Mouse (Mus musculus): ENCODE data around the gene Svs4. TPM values are rescaled to one million over a fixed set of nuclear protein-coding genes. Genes with fewer than 3 reads are reported as not detected.

The Svs4 gene
- polyA plus RNA-seq, 1 experiment from 2014 or later: not detected

DNA sequence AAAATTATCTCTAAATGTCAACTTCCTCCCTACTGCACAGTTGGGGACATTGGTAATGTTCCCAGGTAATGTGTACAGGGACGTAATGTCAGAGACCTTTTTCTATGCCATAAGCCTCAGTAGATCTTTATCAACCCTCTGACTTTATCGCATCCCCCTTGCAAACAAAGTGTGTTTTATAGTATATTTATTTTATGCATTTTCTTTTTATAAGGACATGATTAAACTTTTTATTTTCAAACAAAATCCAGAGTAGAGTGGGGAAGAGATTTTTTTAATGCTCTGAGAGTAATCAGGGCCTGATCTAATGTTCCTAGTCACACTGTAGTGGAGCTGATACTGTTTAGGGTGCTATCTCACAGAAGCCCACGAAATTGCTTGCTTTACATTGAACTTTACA lies 39.9 kb downstream of the Svs4 start, which contains the start of gene Svs2:
Gene Svs2, minus strand, starts transcription at position 101 of the 400 bp plus-strand sequence.
- H3K9ac ChIP-seq (replicated peaks; ENCODE audit: low read depth): no peak within 1 kb of the TSS
- no peak within 1 kb of the TSS for H3K4me3 ChIP-seq (ENCODE audit: low read depth, low read length)
- H3K9me3 ChIP-seq (ENCODE audit: low read length): no peaks in the 10 kb centered on the region
- H3K36me3 ChIP-seq (ENCODE audit: insufficient read depth, low read length): no peaks in the 10 kb centered on the region
- no peak for TF ChIP-seq CTCF (IDR thresholded peaks at IDR 0.05)
- no peak for TF ChIP-seq EP300 (IDR thresholded peaks at IDR 0.05)
- no peaks in the 10 kb centered on the region for H3K4me1 ChIP-seq (ENCODE audit: insufficient read depth, low read depth, low read length)
- H3K4me2 ChIP-seq (replicated peaks; ENCODE audit: low read depth, low read length): no peak within 1 kb of the TSS
- H3K27me3 ChIP-seq (replicated peaks; ENCODE audit: insufficient read depth, low read length): no peaks in the 10 kb centered on the region
- DNase-seq (ENCODE audit: low spot score): no peak
- ATAC-seq: no peak
- H3K27ac ChIP-seq (ENCODE audit: low read length): no peak within 1 kb of the TSS
- WGBS: 75% methylated on average over 3 of the region's 3 CpGs

DNA sequence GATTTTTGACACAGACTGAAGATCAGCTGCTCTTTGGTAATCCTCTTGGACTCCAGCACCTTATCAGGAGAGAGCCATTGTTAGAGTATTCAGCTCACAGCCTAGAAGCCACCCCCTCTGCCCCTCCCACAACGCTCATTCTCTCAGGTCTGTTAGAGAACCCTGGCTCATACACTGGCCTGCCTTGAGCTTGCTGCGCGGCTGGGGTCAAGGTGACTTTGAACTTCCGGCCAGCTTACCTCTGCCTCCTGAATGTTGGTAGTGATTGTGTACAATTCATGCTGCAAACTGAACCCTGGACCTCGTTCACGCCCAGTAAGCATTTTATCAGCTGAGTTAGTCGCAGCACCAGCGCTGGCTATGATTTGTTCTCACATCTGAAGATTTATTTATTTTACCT lies 45.6 kb downstream of the Svs4 start:
- Histone ChIP-seq H3K9ac (replicated peaks; ENCODE audit: low read depth) (no peak overlapping the region), H3K36me3 (ENCODE audit: insufficient read depth, low read length) (no peaks in the 10 kb centered on the region), H3K4me1 (ENCODE audit: insufficient read depth, low read depth, low read length) (no peaks in the 10 kb centered on the region), H3K27ac (ENCODE audit: low read length) (no peak overlapping the region), H3K4me2 (replicated peaks; ENCODE audit: low read depth, low read length) (no peak overlapping the region), H3K27me3 (replicated peaks; ENCODE audit: insufficient read depth, low read length) (no peaks in the 10 kb centered on the region), H3K4me3 (ENCODE audit: low read depth, low read length) (no peak overlapping the region), H3K9me3 (ENCODE audit: low read length) (no peaks in the 10 kb centered on the region)
- 71% methylated on average over 8 of the region's 8 CpGs for WGBS
- ATAC-seq: no peak
- no peak for DNase-seq (ENCODE audit: low spot score)
- TF ChIP-seq CTCF (IDR thresholded peaks at IDR 0.05) (no peak), EP300 (IDR thresholded peaks at IDR 0.05) (no peak)

DNA sequence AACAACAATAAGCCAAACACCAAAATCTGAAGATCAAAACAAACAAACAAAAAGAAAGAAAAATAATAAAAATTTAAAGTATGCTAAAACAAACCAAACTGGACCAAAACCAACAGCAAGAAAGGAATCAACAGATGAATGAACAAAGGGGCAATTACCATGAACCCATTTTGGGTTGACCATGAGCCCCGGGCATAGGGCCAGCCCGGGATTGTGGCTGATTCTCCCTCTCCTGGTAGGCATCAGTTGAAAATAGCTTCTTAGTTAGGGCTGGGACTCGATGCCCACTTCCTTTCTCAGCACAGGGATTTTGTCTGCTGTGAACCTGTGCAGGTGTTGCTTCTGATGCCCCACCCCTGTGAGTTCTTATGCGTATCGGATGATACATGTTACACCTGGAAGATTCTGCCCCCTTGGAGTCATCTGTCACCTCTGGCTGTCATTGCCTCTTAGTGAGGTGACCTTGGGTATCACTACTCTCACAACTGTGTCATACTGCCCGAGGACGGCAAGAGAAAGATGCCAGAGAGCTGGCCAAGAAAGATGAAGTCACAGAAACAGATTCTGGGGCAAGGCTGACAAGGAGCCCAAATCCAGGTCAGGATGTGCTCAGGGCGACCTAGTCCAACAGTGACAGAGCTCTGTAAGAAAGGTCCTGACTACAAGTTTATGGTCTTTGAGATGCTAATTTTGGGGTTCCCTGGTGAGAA lies 49.7 kb downstream of the Svs4 start:
- H3K4me2 ChIP-seq (replicated peaks; ENCODE audit: low read depth, low read length): no peak overlapping the region
- no peaks in the 10 kb centered on the region for H3K27me3 ChIP-seq (replicated peaks; ENCODE audit: insufficient read depth, low read length)
- 78% methylated on average over 8 of the region's 8 CpGs for WGBS
- H3K36me3 ChIP-seq (ENCODE audit: insufficient read depth, low read length): no peaks in the 10 kb centered on the region
- no peaks in the 10 kb centered on the region for H3K9me3 ChIP-seq (ENCODE audit: low read length)
- TF ChIP-seq EP300 (IDR thresholded peaks at IDR 0.05) (no peak), CTCF (IDR thresholded peaks at IDR 0.05) (no peak)
- no peak overlapping the region for H3K9ac ChIP-seq (replicated peaks; ENCODE audit: low read depth)
- H3K4me1 ChIP-seq (ENCODE audit: insufficient read depth, low read depth, low read length): no peaks in the 10 kb centered on the region
- H3K4me3 ChIP-seq (ENCODE audit: low read depth, low read length): no peak overlapping the region
- ATAC-seq: no peak
- no peak for DNase-seq (ENCODE audit: low spot score)
- no peak overlapping the region for H3K27ac ChIP-seq (ENCODE audit: low read length)

Other genes with a start within 250 kb of the Svs4 start
- gene Stk4, start 208.1 kb downstream of the Svs4 start, polyA plus RNA-seq (2015; fragmentation: Nextera tagmentation; extraction: Ambion mirVana): 26.3 and 27.0 TPM in 2 replicates
- gene Tomm34, start 207.3 kb downstream of the Svs4 start, polyA plus RNA-seq (2015; fragmentation: Nextera tagmentation; extraction: Ambion mirVana): 27.2 and 30.3 TPM in 2 replicates
- not detected in 2 replicates for gene Kcns1, start 107.3 kb downstream of the Svs4 start, polyA plus RNA-seq (2015; fragmentation: Nextera tagmentation; extraction: Ambion mirVana)
- gene Wfdc5, start 95.7 kb downstream of the Svs4 start, polyA plus RNA-seq (2015; fragmentation: Nextera tagmentation; extraction: Ambion mirVana): 0.15 and 0.18 TPM in 2 replicates
- gene Wfdc12, start 87.9 kb downstream of the Svs4 start, polyA plus RNA-seq (2015; fragmentation: Nextera tagmentation; extraction: Ambion mirVana): 0.26 TPM in 1 of 2 replicates, not detected in the other
- not detected in 2 replicates for gene Wfdc15a, start 78.3 kb downstream of the Svs4 start, polyA plus RNA-seq (2015; fragmentation: Nextera tagmentation; extraction: Ambion mirVana)
- gene Wfdc15b, start 56.8 kb downstream of the Svs4 start, polyA plus RNA-seq (2015; fragmentation: Nextera tagmentation; extraction: Ambion mirVana): not detected in 2 replicates
- gene Svs2, start 40.0 kb downstream of the Svs4 start, polyA plus RNA-seq (2015; fragmentation: Nextera tagmentation; extraction: Ambion mirVana): not detected in 2 replicates
- not detected in 2 replicates for gene Svs3b, start 21.8 kb downstream of the Svs4 start, polyA plus RNA-seq (2015; fragmentation: Nextera tagmentation; extraction: Ambion mirVana)
- gene Svs3a, start 10.8 kb upstream of the Svs4 start, polyA plus RNA-seq (2015; fragmentation: Nextera tagmentation; extraction: Ambion mirVana): not detected in 2 replicates
- not detected in 2 replicates for gene Svs6, start 38.3 kb upstream of the Svs4 start, polyA plus RNA-seq (2015; fragmentation: Nextera tagmentation; extraction: Ambion mirVana)
- not detected in 2 replicates for gene Svs5, start 54.3 kb upstream of the Svs4 start, polyA plus RNA-seq (2015; fragmentation: Nextera tagmentation; extraction: Ambion mirVana)
- gene Slpi, start 110.6 kb upstream of the Svs4 start, polyA plus RNA-seq (2015; fragmentation: Nextera tagmentation; extraction: Ambion mirVana): 79.5 and 106 TPM in 2 replicates
- gene Rbpjl, start 124.7 kb upstream of the Svs4 start, polyA plus RNA-seq (2015; fragmentation: Nextera tagmentation; extraction: Ambion mirVana): 29.7 and 42.6 TPM in 2 replicates
- gene Matn4, start 126.7 kb upstream of the Svs4 start, polyA plus RNA-seq (2015; fragmentation: Nextera tagmentation; extraction: Ambion mirVana): 71.4 and 81.2 TPM in 2 replicates
- gene Sdc4, start 165.4 kb upstream of the Svs4 start, polyA plus RNA-seq (2015; fragmentation: Nextera tagmentation; extraction: Ambion mirVana): 217 and 289 TPM in 2 replicates
- gene Sys1, start 178.5 kb upstream of the Svs4 start, polyA plus RNA-seq (2015; fragmentation: Nextera tagmentation; extraction: Ambion mirVana): 63.5 and 66.2 TPM in 2 replicates
- 23.5 and 32.9 TPM in 2 replicates for gene Gm20458, start 182.5 kb upstream of the Svs4 start, polyA plus RNA-seq (2015; fragmentation: Nextera tagmentation; extraction: Ambion mirVana)
- not detected in 2 replicates for gene Trp53tg5, start 195.3 kb upstream of the Svs4 start, polyA plus RNA-seq (2015; fragmentation: Nextera tagmentation; extraction: Ambion mirVana)
- gene Dbndd2, start 207.6 kb upstream of the Svs4 start, polyA plus RNA-seq (2015; fragmentation: Nextera tagmentation; extraction: Ambion mirVana): 39.9 and 44.6 TPM in 2 replicates
- gene Pigt, start 219.1 kb upstream of the Svs4 start, polyA plus RNA-seq (2015; fragmentation: Nextera tagmentation; extraction: Ambion mirVana): 45.5 and 54.8 TPM in 2 replicates